Mouse (Mus musculus) testis, postnatal 10 days (tissue): Measurements from ENCODE around the gene Hoxb6.

Experiments
- DNase-seq: peaks from one replicate; pipeline ENCODE4 v3.0.0; 2021; ENCODE audit warnings: low spot score

Gene Hoxb6

DNA sequence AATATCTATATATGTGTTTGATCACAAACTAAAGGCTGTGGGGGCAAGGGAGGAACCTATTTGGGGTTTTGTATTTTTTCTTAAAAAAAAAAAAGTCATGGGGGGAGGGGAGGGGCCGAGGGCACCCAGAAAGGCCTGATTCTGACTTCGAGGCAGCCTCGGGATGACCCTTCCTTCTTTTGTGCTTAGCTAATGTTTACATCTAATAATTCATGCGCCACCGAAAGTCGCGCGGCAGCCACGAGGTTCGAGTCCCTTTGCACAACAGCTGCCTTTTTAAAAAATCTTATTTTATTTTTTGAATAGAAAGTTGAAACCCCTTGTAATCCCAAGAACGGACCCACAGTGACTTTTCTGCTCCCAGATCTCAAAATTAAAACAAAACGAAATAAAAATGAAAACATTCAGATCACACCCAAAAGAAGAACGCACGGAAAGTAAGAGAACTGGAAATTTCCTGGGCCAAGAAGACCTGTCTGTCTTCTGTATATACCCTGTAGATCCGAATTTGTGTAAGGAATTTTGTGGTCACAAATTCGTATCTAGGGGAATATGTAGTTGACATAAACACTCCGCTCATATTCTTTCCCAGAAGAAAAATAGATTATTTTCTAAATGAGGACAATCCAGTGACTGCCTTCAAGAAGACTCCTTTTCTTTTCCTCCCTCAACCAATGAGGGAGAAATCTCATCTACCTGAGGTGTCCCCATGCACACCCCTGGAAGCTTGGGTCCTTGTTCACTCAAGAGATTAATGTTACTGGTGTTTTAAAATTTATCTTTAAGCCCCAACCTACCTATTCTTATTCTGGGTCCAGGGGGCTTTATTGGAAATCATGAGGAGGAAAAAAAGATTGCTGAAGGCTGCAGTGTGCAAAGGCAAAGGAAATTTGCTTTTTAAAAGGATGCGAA is 24.7 kb downstream of the Hoxb6 start:
- DNase-seq = no peak

- DNase-seq = no peak
Measured at GRCm38 (mm10) chr11:96317608-96318367, 25.5 kb downstream of the Hoxb6 start, which contains the start of gene Hoxb4. Gene Hoxb4 (plus strand): TSS chr11:96318267.

DNA sequence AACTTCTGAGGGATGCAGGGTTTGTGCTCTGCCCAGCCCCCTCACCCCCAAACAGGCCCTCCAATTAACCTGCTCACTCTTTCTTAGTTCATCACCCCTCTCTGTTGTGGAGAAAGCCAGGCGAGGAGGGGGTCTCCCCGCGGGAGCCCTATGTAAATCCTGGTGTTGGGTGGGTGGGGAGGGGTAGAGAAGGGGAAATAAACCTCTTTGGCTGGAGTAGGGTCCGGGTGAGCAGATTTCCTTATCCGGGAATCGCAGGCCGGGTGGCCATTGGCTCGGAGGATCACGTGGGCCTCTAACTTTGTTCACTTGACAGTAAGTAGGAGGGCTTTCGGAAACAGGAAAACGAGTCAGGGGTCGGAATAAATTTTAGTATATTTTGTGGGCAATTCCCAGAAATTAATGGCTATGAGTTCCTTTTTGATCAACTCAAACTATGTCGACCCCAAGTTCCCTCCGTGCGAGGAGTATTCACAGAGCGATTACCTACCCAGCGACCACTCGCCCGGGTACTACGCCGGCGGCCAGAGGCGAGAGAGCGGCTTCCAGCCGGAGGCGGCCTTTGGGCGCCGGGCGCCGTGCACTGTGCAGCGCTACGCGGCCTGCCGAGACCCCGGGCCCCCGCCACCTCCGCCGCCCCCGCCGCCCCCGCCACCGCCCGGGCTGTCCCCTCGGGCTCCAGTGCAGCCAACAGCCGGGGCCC is 26.2 kb downstream of the Hoxb6 start:
- DNase-seq = no peak

GRCm38 (mm10) chr11:96319071-96319902 is 27.0 kb downstream of the Hoxb6 start:
- no peak for DNase-seq

DNA sequence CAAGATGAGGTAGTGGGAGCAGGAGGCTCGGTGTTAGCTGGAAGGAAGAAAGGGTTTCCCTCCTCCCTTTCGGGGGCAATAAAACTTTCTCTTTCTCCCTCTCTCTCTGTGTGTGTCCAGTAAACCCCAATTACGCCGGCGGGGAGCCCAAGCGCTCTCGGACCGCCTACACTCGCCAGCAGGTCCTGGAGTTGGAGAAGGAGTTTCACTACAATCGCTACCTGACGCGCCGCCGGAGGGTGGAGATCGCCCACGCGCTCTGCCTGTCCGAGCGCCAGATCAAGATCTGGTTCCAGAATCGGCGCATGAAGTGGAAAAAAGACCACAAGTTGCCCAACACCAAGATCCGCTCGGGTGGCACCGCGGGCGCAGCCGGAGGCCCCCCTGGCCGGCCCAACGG is 27.6 kb downstream of the Hoxb6 start:
- DNase-seq = no peak

DNA sequence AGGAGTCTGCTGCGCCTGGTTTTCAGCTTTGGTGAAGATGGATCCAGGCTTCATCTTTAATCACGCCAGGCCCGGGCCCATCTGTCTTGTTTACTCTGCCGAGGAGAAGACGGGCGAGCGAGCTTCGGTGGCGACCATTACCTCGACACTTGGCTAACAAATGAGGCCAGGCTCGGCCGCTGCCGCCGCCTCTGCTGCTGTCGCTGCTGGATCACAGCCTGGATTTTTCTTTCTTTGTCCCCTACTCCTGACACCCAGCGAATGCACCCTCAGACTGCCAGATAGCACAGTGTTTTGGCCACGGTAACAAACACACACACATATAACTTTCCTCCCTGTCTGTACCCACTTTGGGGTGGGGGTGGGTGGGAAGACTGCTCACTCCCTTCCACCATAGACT is 28.4 kb downstream of the Hoxb6 start:
- no peak for DNase-seq

GRCm38 (mm10) chr11:96321846-96322245 is 29.6 kb downstream of the Hoxb6 start:
- DNase-seq = no peak

- no peak for DNase-seq
Measured at GRCm38 (mm10) chr11:96322738-96323137, 30.5 kb downstream of the Hoxb6 start.

DNA sequence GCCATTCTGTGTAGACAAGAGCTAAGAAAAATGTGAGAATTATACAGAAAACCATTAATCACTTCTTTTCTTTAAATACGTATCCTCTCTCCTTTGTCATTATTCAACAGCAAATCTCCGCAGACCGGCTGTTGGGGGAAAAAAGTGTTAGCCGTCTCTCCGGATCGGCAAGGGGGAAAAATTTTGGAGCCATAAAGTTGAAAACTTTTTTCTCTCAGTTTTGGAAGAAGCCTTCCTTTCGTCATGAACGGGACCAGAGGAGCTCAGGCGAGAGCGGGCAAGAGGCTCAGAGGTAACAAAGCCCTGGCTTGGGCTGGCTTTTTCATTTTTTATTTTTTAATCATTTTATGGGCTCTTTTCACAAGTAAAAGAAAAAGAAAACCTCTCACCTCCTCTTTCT is 30.9 kb downstream of the Hoxb6 start, which contains the start of gene Hoxb3:
Gene Hoxb3, plus strand, starts transcription at position 173 of the 400 bp plus-strand sequence.
- no peak for DNase-seq

- DNase-seq = no peak
Measured at GRCm38 (mm10) chr11:96324125-96324524, 31.8 kb downstream of the Hoxb6 start.

- no peak for DNase-seq
Measured at GRCm38 (mm10) chr11:96324965-96325364, 32.7 kb downstream of the Hoxb6 start.

- no peak for DNase-seq
Measured at GRCm38 (mm10) chr11:96325747-96326212, 33.5 kb downstream of the Hoxb6 start.

DNA sequence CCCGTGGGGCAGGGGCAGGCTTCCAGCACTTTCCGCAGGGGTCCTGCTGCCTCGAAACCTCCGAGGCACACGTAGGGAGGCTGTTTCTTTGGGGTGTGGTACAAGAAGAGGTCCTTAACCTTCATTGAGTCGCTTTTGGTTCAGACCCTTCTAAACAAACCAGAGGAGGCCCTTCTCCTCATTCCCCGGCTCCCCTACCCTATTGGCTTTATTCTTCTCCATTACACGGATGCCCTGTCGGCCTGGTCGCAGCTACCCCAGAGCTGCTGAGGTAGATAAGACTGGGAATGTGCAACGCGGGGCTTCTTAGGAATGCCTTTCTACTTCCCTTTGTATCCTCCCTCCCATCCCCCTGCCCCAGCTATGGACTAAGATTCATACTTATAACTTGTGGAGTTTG is 34.4 kb downstream of the Hoxb6 start:
- no peak for DNase-seq

DNA sequence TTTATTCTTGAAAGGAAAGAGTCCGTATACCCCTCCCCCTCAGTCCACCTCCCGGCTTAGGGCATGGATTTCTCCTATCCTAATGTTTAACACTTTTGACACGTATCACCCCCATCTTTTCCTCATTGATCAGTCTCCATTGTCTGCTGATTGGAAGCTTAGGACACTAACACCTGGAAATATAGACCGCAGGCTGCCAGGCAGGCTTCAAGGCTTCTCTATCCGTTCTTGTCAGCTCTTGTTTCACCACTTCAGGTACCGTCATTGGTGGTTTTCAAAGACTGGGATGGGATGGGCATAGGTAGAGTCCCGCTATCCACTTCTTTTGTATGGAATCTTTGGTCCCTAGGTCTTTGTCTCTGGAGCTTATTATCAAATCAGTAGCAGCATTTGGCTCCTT is 34.8 kb downstream of the Hoxb6 start:
- no peak for DNase-seq

- no peak for DNase-seq
Measured at GRCm38 (mm10) chr11:96327750-96328149, 35.5 kb downstream of the Hoxb6 start.

DNA sequence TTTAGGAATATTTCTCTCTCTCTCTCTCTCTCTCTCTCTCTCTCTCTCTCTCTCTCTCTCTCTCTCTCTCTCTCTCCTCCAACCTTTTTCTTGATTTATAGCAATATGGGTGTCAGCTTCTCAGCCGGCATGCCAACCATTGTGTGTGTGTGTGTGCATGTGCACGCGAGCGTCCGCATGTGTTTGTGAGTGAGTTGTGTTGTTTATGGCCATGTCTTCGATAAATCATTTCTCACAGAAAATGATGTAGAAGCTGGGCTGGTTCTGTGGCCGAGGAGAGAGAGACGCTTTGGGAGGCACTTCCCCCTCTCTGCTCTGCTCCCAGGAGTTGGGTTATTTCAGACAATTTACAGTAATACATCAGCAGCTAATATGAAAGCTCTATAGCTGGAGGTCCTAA is 36.3 kb downstream of the Hoxb6 start:
- no peak for DNase-seq

- DNase-seq = no peak
Measured at GRCm38 (mm10) chr11:96332105-96332504, 39.8 kb downstream of the Hoxb6 start.

- DNase-seq = no peak
Measured at GRCm38 (mm10) chr11:96332618-96333032, 40.3 kb downstream of the Hoxb6 start.

DNA sequence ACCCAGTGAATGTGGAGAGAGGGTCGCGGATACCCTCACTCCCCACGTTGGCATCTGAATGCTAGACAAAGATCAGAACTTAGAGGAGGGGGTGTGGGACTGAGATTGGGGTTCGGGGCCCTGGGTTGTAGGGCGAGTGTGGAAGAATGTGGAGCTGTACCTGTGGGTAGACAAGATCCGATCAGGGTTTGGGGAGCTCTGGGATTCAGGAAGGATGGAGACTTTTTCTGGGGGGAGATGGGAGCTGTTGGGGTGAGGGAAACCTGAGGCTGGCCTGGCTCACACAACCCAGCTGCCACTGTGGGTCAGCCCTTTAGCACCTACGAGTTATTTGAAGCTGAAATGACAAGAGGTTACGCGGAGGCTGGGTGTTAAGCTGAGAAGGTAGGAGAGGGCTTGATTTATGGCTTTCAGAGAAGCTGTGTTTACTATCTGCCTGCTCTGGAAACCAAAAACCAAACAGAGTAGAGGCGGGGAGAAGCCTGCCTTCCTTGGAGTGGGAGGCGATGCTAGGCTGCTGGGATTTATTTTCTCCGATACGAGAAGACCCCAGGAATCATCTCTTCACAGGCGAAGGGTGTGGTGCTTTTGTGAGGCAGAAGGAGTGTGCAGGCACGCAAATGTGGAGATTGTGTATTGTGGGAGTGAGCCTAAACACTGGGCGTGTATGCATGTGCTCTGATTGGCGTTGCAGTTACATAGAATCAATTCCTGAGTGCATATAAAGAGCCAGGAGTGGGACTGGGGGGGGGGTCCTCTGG is 41.1 kb downstream of the Hoxb6 start:
- no peak for DNase-seq

- no peak for DNase-seq
Measured at GRCm38 (mm10) chr11:96334002-96334364, 41.7 kb downstream of the Hoxb6 start.

DNA sequence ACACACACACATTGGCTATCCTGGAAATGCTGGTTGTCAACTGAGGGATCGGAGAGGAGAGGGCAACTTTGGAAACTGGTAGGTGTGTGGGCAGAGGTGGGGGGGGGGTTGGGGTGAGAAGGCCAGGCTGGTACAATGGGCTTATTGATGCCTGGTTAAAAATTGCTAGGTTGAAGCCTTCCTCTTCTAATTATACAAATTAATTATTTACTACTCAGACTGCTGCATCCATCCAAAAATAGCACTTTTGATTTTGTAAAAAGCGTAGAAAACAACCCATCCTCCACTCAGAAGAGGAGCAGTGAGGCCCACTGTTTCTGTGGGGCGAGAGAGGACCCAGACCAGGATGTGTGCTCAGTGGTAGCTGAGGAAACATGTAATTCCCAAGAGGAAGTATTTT is 42.7 kb downstream of the Hoxb6 start:
- DNase-seq = no peak
